Comparison of ENCODE assay signal across 18 mouse cellular contexts in genomic region chr3:35403952-35404351, GRCm38 (mm10).
DNase-seq lines count a peak whose midpoint lies in the region; ATAC-seq lines count a peak whose summit lies in the region.
"Had no signal": no experiment of that assay in that cellular context is flagged by ENCODE, and none has a peak within 500 bp of the region (broad histone marks: within the 10 kb centered on the region; RNA-seq: fewer than 3 reads in every experiment).

No protein-coding gene starts in this region.

- no peak overlapping the region for H3K4me3 ChIP-seq in midbrain, embryonic 10.5 days
- H3K4me3 ChIP-seq in midbrain, embryonic 16.5 days (ENCODE audit: low read depth, low read length), result no peak overlapping the region
- H3K4me3 ChIP-seq in embryonic facial prominence, embryonic 10.5 days, result no peak overlapping the region
- no peak overlapping the region for H3K4me3 ChIP-seq in forebrain, embryonic 16.5 days (replicated peaks; ENCODE audit: low read length)
- H3K4me3 ChIP-seq in midbrain, embryonic 13.5 days (replicated peaks), result no peak overlapping the region
- H3K4me3 ChIP-seq: heart, embryonic 13.5 days; megakaryocyte, embryonic 14.5 days had no signal

- ATAC-seq in midbrain, embryonic 16.5 days, result no peak
- ATAC-seq in forebrain, embryonic 16.5 days, result no peak
- ATAC-seq in midbrain, embryonic 13.5 days, result no peak

- peaks cover 46% of the 10 kb centered on the region for H3K4me1 ChIP-seq in midbrain, embryonic 10.5 days
- H3K4me1 ChIP-seq in midbrain, embryonic 16.5 days (ENCODE audit: control insufficient read depth, insufficient read depth, low read length), result 0 out of 2 replicates have a peak, but pooled peaks cover 2% of the 10 kb centered on the region
- H3K4me1 ChIP-seq in embryonic facial prominence, embryonic 10.5 days, result peaks cover 21% of the 10 kb centered on the region
- H3K4me1 ChIP-seq in forebrain, embryonic 16.5 days (replicated peaks; ENCODE audit: control insufficient read depth, insufficient read depth, low read length), result peaks cover 15% of the 10 kb centered on the region
- H3K4me1 ChIP-seq in midbrain, embryonic 13.5 days (replicated peaks), result peaks cover 24% of the 10 kb centered on the region
- H3K4me1 ChIP-seq: megakaryocyte, embryonic 14.5 days had no signal

- H3K9ac ChIP-seq in midbrain, embryonic 16.5 days (ENCODE audit: low read depth, low read length), result no peak overlapping the region
- H3K9ac ChIP-seq in forebrain, embryonic 16.5 days (replicated peaks; ENCODE audit: low read depth, low read length), result no peak overlapping the region
- no peak overlapping the region for H3K9ac ChIP-seq in midbrain, embryonic 13.5 days (replicated peaks)
- H3K9ac ChIP-seq: heart, embryonic 13.5 days had no signal

- DNase-seq in midbrain, embryonic 10.5 days (ENCODE audit: low spot score), result peak; percentile 26
- DNase-seq in embryonic facial prominence, embryonic 10.5 days (ENCODE audit: low spot score), result no peak
- DNase-seq in frontal cortex, postnatal 25 days (ENCODE audit: low spot score in 2 of 2), result no peak
- DNase-seq in T-cell, adult 2 months (ENCODE audit: low spot score), result no peak
- DNase-seq in cerebellum, adult 9-11 months, result no peak
- DNase-seq: adrenal gland, postnatal 25 days; cerebellum, adult 8-10 months; heart, postnatal 36 days; kidney, adult 11 months; kidney, postnatal 10 days; layer of hippocampus, adult 9-11 months; thymus, postnatal 14 days had no signal

- H3K27me3 ChIP-seq in midbrain, embryonic 10.5 days (ENCODE audit: low read depth, poor library complexity, severe bottlenecking), result no peaks in the 10 kb centered on the region
- no peaks in the 10 kb centered on the region for H3K27me3 ChIP-seq in midbrain, embryonic 16.5 days (ENCODE audit: control insufficient read depth, insufficient read depth, low read depth, low read length)
- H3K27me3 ChIP-seq in embryonic facial prominence, embryonic 10.5 days (replicated peaks; ENCODE audit: low read depth, poor library complexity, severe bottlenecking), result no peaks in the 10 kb centered on the region
- H3K27me3 ChIP-seq in forebrain, embryonic 16.5 days (replicated peaks; ENCODE audit: control insufficient read depth, insufficient read depth, low read length), result no peaks in the 10 kb centered on the region
- no peaks in the 10 kb centered on the region for H3K27me3 ChIP-seq in midbrain, embryonic 13.5 days
- H3K27me3 ChIP-seq: heart, embryonic 13.5 days; megakaryocyte, embryonic 14.5 days; Patski had no signal

- no peak overlapping the region for H3K4me2 ChIP-seq in midbrain, embryonic 16.5 days (ENCODE audit: low read length)
- H3K4me2 ChIP-seq in forebrain, embryonic 16.5 days (ENCODE audit: low read length), result no peak overlapping the region
- no peak overlapping the region for H3K4me2 ChIP-seq in midbrain, embryonic 13.5 days (replicated peaks)

- no peaks in the 10 kb centered on the region for H3K36me3 ChIP-seq in midbrain, embryonic 10.5 days
- no peaks in the 10 kb centered on the region for H3K36me3 ChIP-seq in midbrain, embryonic 16.5 days (ENCODE audit: control insufficient read depth, insufficient read depth, low read length)
- no peaks in the 10 kb centered on the region for H3K36me3 ChIP-seq in embryonic facial prominence, embryonic 10.5 days (replicated peaks)
- no peaks in the 10 kb centered on the region for H3K36me3 ChIP-seq in forebrain, embryonic 16.5 days (ENCODE audit: control insufficient read depth, insufficient read depth)
- H3K36me3 ChIP-seq in midbrain, embryonic 13.5 days, result no peaks in the 10 kb centered on the region
- H3K36me3 ChIP-seq: heart, embryonic 13.5 days had no signal

- no peaks in the 10 kb centered on the region for H3K9me3 ChIP-seq in midbrain, embryonic 10.5 days (replicated peaks)
- no peaks in the 10 kb centered on the region for H3K9me3 ChIP-seq in midbrain, embryonic 16.5 days (replicated peaks; ENCODE audit: control insufficient read depth, low read length, poor library complexity, severe bottlenecking)
- H3K9me3 ChIP-seq in embryonic facial prominence, embryonic 10.5 days, result no peaks in the 10 kb centered on the region
- no peaks in the 10 kb centered on the region for H3K9me3 ChIP-seq in forebrain, embryonic 16.5 days (ENCODE audit: control insufficient read depth, low read length)
- no peaks in the 10 kb centered on the region for H3K9me3 ChIP-seq in midbrain, embryonic 13.5 days
- H3K9me3 ChIP-seq: heart, embryonic 13.5 days had no signal

- WGBS in midbrain, embryonic 10.5 days, result 69% methylated on average over 5 of the region's 5 CpGs
- WGBS in midbrain, embryonic 16.5 days, result 33% methylated on average over 5 of the region's 5 CpGs
- 60% methylated on average over 5 of the region's 5 CpGs for WGBS in embryonic facial prominence, embryonic 10.5 days
- WGBS in forebrain, embryonic 16.5 days, result 37% methylated on average over 5 of the region's 5 CpGs
- 37% methylated on average over 5 of the region's 5 CpGs for WGBS in midbrain, embryonic 13.5 days

- H3K27ac ChIP-seq in midbrain, embryonic 10.5 days (replicated peaks), result peak overlapping the region; percentile 85
- H3K27ac ChIP-seq in midbrain, embryonic 16.5 days (ENCODE audit: low read length), result no peak overlapping the region; the same call in 1 of the 2 replicates
- peak overlapping the region; percentile 53; the same call in 1 of the 2 replicates for H3K27ac ChIP-seq in embryonic facial prominence, embryonic 10.5 days (replicated peaks)
- peak overlapping the region; percentile 19; the same call in 1 of the 2 replicates for H3K27ac ChIP-seq in forebrain, embryonic 16.5 days (ENCODE audit: low read length)
- H3K27ac ChIP-seq in midbrain, embryonic 13.5 days, result peak overlapping the region; percentile 66
- H3K27ac ChIP-seq: heart, embryonic 13.5 days had no signal
